Mouse (Mus musculus) spleen, postnatal 4 days (tissue): ENCODE data around the gene Elp6.
A peak's percentile ranks its signal among the peaks of the same experiment; 100 is the strongest.
"Not testable (repeated sequence)": the region's sequence is repeated elsewhere in the genome, so short reads cannot be mapped to it uniquely, and the experiment has no call there.

Experiments
- DNase-seq, 2 experiments: peaks; one replicate each; pipeline ENCODE4 v3.0.0; 2022; ENCODE audit warnings: low spot score in 2 of 2

Gene Elp6

GRCm38 (mm10) chr9:110316503-110316902 is 11.5 kb downstream of the Elp6 start:
- no peak for DNase-seq

DNA sequence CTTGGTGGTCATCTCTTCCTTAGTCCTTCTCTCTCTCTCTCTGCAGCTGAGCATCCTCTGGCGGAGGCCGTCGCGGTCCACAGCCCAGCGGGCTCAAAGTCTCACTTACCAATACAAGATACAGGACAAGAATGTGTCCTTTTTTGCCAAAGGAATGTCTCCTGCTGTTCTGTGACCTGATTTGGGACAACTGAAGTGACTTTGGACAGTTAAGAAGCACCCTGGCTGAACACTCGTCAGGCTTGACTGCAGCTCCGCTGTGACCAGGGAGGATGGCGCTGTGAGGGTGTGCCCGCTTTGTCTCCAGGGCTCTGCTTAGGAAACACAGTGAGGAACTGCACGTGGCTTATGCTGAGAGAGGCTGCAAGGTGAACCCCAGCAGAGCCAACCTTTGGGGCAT is 15.8 kb downstream of the Elp6 start:
- no peak for DNase-seq

DNA sequence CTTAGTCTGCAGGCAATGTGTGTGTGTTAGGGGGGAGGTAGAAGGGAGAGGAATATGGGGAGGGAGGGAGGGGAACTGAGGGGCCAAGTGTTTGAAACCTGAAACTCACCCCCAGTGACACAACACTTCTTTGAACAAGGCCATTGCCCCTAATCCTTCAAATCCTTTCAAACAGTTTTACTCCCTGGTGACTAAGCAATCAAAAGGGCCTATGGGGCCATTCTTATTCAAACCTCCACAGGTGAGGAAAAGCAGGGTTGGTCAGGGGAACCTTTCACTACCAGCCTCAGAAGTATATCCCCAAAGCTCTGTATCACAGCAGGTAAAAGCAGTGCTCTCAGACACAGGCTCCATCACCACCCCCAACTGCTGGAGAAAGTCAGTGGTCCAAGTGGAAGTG is 18.0 kb downstream of the Elp6 start:
- no peak for DNase-seq

- DNase-seq = no peak
Measured at GRCm38 (mm10) chr9:110324181-110324580, 19.2 kb downstream of the Elp6 start.

DNA sequence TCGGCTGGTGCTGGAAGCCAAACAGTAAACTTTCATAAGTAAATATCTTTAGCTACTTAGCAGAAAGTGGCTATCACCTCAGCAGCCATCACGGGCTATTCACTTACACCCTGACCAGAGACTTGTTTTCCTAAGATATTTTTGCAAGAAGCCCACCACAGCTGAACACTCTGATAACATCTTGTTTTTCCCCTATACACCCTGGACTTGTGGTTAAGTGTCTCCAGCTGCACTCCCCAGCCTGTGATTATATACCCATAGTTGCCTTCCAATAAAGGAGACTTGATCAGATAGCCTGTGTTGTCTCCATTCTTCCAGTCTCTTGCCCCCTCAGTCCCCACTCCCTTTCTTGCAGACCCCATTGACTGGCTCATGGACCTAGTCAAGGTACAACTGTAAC is 23.2 kb downstream of the Elp6 start:
- no peak for DNase-seq

GRCm38 (mm10) chr9:110328946-110329630 is 24.1 kb downstream of the Elp6 start:
- DNase-seq = no peak

DNA sequence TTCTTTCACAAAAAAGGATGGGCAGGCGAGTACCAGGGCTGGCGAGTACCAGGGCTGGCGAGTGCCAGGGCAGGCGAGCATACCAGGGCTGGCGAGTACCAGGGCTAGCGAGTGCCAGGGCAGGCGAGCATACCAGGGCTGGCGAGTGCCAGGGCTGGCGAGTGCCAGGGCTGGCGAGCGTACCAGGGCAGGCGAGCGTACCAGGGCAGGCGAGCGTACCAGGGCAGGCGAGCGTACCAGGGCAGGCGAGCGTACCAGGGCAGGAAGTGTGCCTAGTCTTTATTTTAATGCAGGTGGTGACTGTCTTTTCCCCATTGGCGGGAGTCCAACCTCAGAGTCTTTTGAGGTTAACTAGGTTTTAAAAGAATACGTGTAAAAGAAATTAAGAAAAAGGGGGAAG is 24.7 kb downstream of the Elp6 start:
- DNase-seq = no peak

GRCm38 (mm10) chr9:110330341-110330740 is 25.4 kb downstream of the Elp6 start:
- DNase-seq = no peak

DNA sequence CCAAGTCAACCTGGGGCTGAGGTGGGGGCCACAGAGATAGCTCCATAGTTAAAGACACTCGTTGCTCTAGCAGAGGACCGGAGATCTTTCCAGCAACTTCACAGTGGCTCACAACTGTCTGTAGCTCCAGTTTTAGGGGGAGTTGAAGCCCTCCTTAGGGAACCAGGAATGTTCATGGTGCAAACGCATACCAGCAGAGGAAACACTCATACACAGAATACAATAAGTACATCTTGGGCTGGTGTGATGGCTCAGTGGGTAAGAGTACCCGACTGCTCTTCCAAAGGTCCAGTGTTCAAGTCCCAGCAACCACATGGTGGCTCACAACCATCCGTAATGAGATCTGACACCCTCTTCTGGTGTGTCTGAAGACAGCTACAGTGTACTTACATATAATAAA is 25.9 kb downstream of the Elp6 start:
- not testable (repeated sequence) for DNase-seq

DNA sequence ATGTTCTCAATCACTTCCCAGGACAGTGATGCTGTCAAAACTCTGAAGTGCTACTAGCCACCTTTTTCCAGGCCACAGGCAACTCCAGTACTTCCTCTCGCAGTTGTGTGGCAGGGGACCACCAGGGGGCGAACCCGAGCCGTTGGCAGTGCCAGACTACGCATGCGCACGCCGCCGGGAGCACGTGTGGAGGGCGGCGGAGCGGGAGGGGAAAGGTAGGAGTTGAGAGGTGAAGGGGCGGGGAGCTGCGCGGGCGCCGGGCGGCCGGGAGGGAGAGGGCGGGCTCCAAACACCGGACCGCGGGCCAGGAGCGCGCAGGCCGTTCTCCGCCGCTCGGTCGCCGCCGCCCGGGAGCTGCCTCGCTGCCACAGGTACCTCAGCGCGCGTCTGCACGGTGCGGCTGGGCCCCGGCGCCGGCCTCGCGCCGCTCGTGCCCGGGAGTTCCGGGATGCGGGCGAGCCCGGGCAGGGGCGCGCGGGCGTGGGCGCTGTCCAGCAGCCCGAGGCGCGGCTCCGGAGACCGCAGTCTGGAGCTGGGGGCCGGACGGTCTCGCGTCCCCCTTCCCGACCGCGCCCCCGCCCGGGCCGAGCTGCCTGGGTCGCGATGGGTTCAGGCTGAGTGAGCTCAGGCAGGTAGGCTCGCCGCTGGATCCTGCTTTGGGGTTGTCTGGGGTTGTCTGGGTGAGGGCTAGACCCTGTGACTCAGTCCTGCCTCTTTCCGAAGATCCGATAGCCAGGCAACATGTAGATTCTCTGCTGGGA is 28.3 kb downstream of the Elp6 start, which contains the start of gene Scap:
Gene Scap (plus strand): TSS at position 154 of the 761 bp plus-strand sequence.
- peak; percentile 96 to 100 for DNase-seq

- DNase-seq = no peak
Measured at GRCm38 (mm10) chr9:110333896-110334259, 28.9 kb downstream of the Elp6 start.

DNA sequence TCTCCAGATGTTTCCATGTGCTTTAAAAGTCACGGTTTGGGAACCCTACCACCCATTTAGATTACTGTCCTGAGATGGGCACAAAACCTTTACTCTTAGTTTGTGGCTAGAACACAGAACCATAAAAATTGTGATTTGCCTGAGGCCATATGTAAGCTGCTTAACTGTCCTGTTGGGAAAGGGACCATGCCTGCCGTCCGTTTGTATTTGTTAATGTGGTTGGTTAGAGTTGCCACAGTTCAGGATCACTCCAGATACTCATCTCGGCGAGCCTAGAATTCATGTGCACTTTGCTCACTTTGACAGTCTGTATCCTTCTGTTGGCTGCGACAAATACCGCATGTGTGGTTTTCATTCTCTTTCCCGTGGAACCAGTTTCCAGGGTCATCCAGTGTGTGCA is 29.9 kb downstream of the Elp6 start:
- no peak for DNase-seq

- no peak for DNase-seq
Measured at GRCm38 (mm10) chr9:110340037-110340750, 35.2 kb downstream of the Elp6 start.

- DNase-seq = no peak
Measured at GRCm38 (mm10) chr9:110342008-110342407, 37.0 kb downstream of the Elp6 start.

GRCm38 (mm10) chr9:110343805-110344204 is 38.8 kb downstream of the Elp6 start:
- no peak for DNase-seq

GRCm38 (mm10) chr9:110345057-110345739 is 40.2 kb downstream of the Elp6 start:
- no peak for DNase-seq

- DNase-seq = no peak
Measured at GRCm38 (mm10) chr9:110348899-110349298, 43.9 kb downstream of the Elp6 start.

- DNase-seq = no peak
Measured at GRCm38 (mm10) chr9:110350188-110350587, 45.2 kb downstream of the Elp6 start.

GRCm38 (mm10) chr9:110350612-110351011 is 45.6 kb downstream of the Elp6 start:
- no peak for DNase-seq

DNA sequence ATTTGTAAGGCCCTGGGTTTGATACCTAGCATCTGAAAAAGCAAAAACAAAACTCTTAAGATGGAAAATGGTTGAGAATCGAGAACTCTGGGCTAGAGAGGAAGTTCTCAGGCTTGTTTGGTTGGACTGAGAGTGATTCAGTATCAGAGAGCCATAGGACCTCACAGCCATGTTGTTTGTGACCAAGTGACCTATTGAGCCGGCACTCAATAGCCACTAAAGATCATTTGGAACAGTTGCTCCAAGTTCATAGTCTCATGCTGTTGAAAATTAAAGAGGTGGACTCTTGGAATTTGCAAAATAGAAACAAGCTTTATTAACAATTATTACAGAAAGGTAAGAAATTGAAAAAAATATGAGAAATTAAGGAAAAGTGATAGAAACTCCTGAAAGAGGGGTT is 46.4 kb downstream of the Elp6 start:
- no peak for DNase-seq

DNA sequence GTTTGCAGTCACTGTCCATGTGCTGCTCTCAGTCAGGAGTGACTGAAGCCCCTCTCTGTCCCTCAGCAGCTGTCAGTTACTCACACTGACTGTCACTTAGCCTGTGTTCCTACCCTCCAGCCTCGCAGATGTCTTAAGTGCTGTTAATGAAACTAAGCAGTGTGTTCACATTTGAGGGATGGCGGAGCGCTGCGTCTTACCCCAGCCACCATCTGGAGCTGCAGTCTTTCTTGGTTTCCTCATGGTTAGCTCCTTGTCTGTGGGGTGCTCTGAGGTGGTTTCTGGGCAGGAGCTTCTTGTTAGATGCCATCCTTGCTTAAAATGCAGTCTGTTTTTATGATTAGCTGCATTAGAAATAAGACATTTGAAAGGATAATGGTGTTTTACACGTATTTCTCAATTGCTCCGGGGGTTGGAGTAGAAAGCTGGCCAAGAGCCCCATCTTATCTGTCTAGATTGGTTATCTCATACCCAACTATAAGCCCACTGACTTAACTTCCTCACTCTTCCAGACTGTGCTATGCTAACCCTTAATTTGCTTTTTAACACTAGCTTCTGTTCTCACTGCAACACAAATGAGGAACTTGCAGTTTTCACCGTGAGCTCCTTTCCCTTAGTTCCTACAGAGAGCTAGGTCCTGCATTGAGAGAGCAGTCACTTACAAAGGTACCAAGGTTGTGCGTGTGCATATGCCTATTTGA is 47.1 kb downstream of the Elp6 start:
- DNase-seq = no peak

GRCm38 (mm10) chr9:110358341-110358740 is 53.4 kb downstream of the Elp6 start:
- DNase-seq = no peak
